Comparison of ENCODE assay signal across 8 mouse cellular contexts in the genomic region with DNA sequence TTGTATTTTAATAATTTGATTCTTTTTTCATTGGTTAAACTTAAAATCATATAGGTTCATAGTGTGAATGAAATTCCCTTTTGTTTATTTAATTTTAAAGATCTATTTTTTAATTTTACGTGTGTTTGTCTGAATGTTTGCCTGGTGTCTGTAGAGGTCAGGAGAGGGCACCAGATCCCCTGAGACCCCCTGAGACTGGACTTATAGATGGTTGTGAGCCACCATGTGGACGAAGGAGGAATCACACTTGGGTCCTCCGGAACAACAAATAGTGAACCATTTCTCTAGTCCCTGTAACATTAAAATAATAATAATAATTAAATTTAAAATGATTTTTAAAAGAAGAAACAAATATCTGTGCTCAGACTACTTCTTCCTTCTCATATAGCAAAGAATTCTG. TPM values are rescaled to one million over a fixed set of nuclear protein-coding genes. Genes with fewer than 3 reads are reported as not detected.
A peak's percentile ranks its signal among the peaks of the same experiment; 100 is the strongest.
DNase-seq lines count a peak whose midpoint lies in the region; ATAC-seq and TF ChIP-seq lines count a peak whose summit lies in the region.

No protein-coding gene starts in this region.

- no peaks in the 10 kb centered on the region for H3K36me3 ChIP-seq in CH12.LX (replicated peaks in 1 of 2; ENCODE audit: control insufficient read depth in 1 of 2, insufficient read depth in 1 of 2, low read length in 1 of 2)
- no peaks in the 10 kb centered on the region for H3K36me3 ChIP-seq in limb, embryonic 14.5 days (ENCODE audit: control insufficient read depth, insufficient read depth, low read length)

- H3K4me2 ChIP-seq in CH12.LX (ENCODE audit: insufficient read depth, low read depth, poor library complexity, severe bottlenecking): no peak overlapping the region
- no peak overlapping the region for H3K4me2 ChIP-seq in limb, embryonic 14.5 days (replicated peaks; ENCODE audit: low read depth, low read length, severe bottlenecking)

- peak; percentile 54 for DNase-seq in layer of hippocampus, adult 11-12 months (ENCODE audit: low spot score)
- no peak for DNase-seq in layer of hippocampus, postnatal 36 days
- DNase-seq in CH12.LX (ENCODE audit: extremely low read depth): peak; percentile 75
- DNase-seq in ZHBTc4 (ENCODE audit: low read depth, low spot score): peak; percentile 80
- DNase-seq in gastrocnemius, adult 2 months: peak; percentile 50
- peak; percentile 80 for DNase-seq in limb, embryonic 14.5 days (ENCODE audit: low spot score)
- peak; percentile 64 for DNase-seq in right cerebral cortex, postnatal 4 days
- no peak for DNase-seq in urinary bladder, postnatal 4 days (ENCODE audit: low spot score in 2 of 2)

- WGBS in limb, embryonic 14.5 days: 27% methylated on average over 3 of the region's 3 CpGs

- H3K4me3 ChIP-seq in CH12.LX (replicated peaks in 1 of 3; ENCODE audit: low read depth in 2 of 3, low read length in 2 of 3, poor library complexity in 1 of 3): no peak overlapping the region
- H3K4me3 ChIP-seq in gastrocnemius, adult 2 months: no peak overlapping the region
- H3K4me3 ChIP-seq in limb, embryonic 14.5 days (replicated peaks; ENCODE audit: low read length): no peak overlapping the region

- ATAC-seq in limb, embryonic 14.5 days (ENCODE audit: low FRiP score, low read depth): no peak; the same call in 1 of the 2 replicates

- H3K27ac ChIP-seq in CH12.LX (ENCODE audit: insufficient read depth, low read depth): no peak overlapping the region
- H3K27ac ChIP-seq in gastrocnemius, adult 2 months: no peak overlapping the region
- no peak overlapping the region for H3K27ac ChIP-seq in limb, embryonic 14.5 days (replicated peaks; ENCODE audit: low read depth, low read length)

- in situ Hi-C loops in CH12.LX (cut with MboI; ENCODE audit: low pct_ligation_motif_present, low pct_unique_long_range_greater_than_20kb, low sequenced_read_pairs): loop anchor here (10.0 to 25.0 kb wide), 2 partner anchors 250 to 453 kb away; partner anchors contain the start of gene Postn

- no peaks in the 10 kb centered on the region for H3K79me2 ChIP-seq in CH12.LX (replicated peaks; ENCODE audit: control insufficient read depth, extremely low read depth, insufficient read depth, poor library complexity, severe bottlenecking)

- TF ChIP-seq EP300 in CH12.LX (IDR thresholded peaks at IDR 0.05; ENCODE audit: low read length): no peak

- dilution Hi-C loops in CH12.LX (cut with MboI; ENCODE audit: extremely low pct_ligation_motif_present, extremely low pct_unique_long_range_greater_than_20kb, low sequenced_read_pairs): no loop called here

- H3K4me1 ChIP-seq in CH12.LX (ENCODE audit: control insufficient read depth in 1 of 2, insufficient read depth in 2 of 2): no peaks in the 10 kb centered on the region
- no peaks in the 10 kb centered on the region for H3K4me1 ChIP-seq in limb, embryonic 14.5 days (ENCODE audit: control insufficient read depth, insufficient read depth, low read length)

- TF ChIP-seq POLR2A in CH12.LX (IDR thresholded peaks at IDR 0.05; ENCODE audit: low read depth, low read length): no peak
- TF ChIP-seq POLR2A in limb, embryonic 14.5 days (IDR thresholded peaks at IDR 0.05; ENCODE audit: borderline replicate concordance, extremely low read depth, insufficient read depth, insufficient read length): no peak

- H3K27me3 ChIP-seq in CH12.LX (replicated peaks): no peaks in the 10 kb centered on the region
- H3K27me3 ChIP-seq in limb, embryonic 14.5 days (ENCODE audit: control insufficient read depth, insufficient read depth, low read length): no peaks in the 10 kb centered on the region

- H3K9me3 ChIP-seq in CH12.LX (replicated peaks; ENCODE audit: low read length): no peaks in the 10 kb centered on the region
- no peaks in the 10 kb centered on the region for H3K9me3 ChIP-seq in limb, embryonic 14.5 days (ENCODE audit: control insufficient read depth, low read length)

- peak; percentile 44 to 100 for TF ChIP-seq CTCF in CH12.LX (conservative IDR thresholded peaks at IDR 0.05 in 1 of 2, IDR thresholded peaks at IDR 0.05 in 1 of 2; ENCODE audit: low read depth in 2 of 2, low read length in 2 of 2)
- TF ChIP-seq CTCF in gastrocnemius, adult 2 months (IDR thresholded peaks at IDR 0.05): peak; percentile 70

- no peak overlapping the region for H3K9ac ChIP-seq in CH12.LX (ENCODE audit: insufficient read depth, low read depth)
- no peak overlapping the region for H3K9ac ChIP-seq in limb, embryonic 14.5 days (ENCODE audit: low read depth, low read length, severe bottlenecking)

- intact Hi-C loops in gastrocnemius, adult 2 months (cut with DNase I): no loop called here

- peak; percentile 64 for TF ChIP-seq RAD21 in CH12.LX (IDR thresholded peaks at IDR 0.05; ENCODE audit: low read depth, low read length)

TF ChIP-seq in CH12.LX, 34 proteins besides CTCF, POLR2A, EP300 and RAD21:
- TF ChIP-seq BHLHE40 (IDR thresholded peaks at IDR 0.05; ENCODE audit: low read depth, low read length) (no peak), MAX (IDR thresholded peaks at IDR 0.05; ENCODE audit: low read length) (no peak), KAT2A (IDR thresholded peaks at IDR 0.05; ENCODE audit: insufficient replicate concordance, low read length) (no peak), USF1 (IDR thresholded peaks at IDR 0.05; ENCODE audit: low read depth, low read length) (no peak), RCOR1 (conservative IDR thresholded peaks at IDR 0.05; ENCODE audit: low read depth, low read length) (no peak), ZMIZ1 (IDR thresholded peaks at IDR 0.05; ENCODE audit: low read depth, low read length) (no peak), ZC3H11A (IDR thresholded peaks at IDR 0.05; ENCODE audit: low read depth, low read length) (peak; percentile 17; the same call in 1 of the 2 replicates), USF2 (conservative IDR thresholded peaks at IDR 0.05; ENCODE audit: low read depth, low read length) (no peak), JUN (IDR thresholded peaks at IDR 0.05; ENCODE audit: insufficient read depth, low read depth, low read length) (no peak), IRF4 (IDR thresholded peaks at IDR 0.05; ENCODE audit: low read depth, low read length) (no peak), MEF2A (IDR thresholded peaks at IDR 0.05; ENCODE audit: borderline replicate concordance, low read depth, low read length) (no peak), PAX5 (IDR thresholded peaks at IDR 0.05; ENCODE audit: low read length) (no peak), ZNF384 (IDR thresholded peaks at IDR 0.05; ENCODE audit: low read depth, low read length) (no peak), MYC (IDR thresholded peaks at IDR 0.05; ENCODE audit: low read depth, low read length) (no peak), TCF12 (IDR thresholded peaks at IDR 0.05; ENCODE audit: low read depth, low read length) (no peak), ETS1 (conservative IDR thresholded peaks at IDR 0.05; ENCODE audit: low read depth, low read length) (no peak), SMC3 (IDR thresholded peaks at IDR 0.05; ENCODE audit: low read depth, low read length) (peak; percentile 92), MAFK (IDR thresholded peaks at IDR 0.05; ENCODE audit: insufficient replicate concordance, low read length) (no peak), JUND (conservative IDR thresholded peaks at IDR 0.05; ENCODE audit: low read depth, low read length) (no peak; the same call in 1 of the 2 replicates), SIN3A (IDR thresholded peaks at IDR 0.05; ENCODE audit: low read length) (no peak), UBTF (IDR thresholded peaks at IDR 0.05; ENCODE audit: low read depth, low read length) (no peak), E2F4 (IDR thresholded peaks at IDR 0.05; ENCODE audit: insufficient replicate concordance, low read depth, low read length) (no peak), ELF1 (IDR thresholded peaks at IDR 0.05; ENCODE audit: low read depth, low read length) (0 out of 2 replicates have a peak, but pooled peaks have one; percentile 26), GABPA (IDR thresholded peaks at IDR 0.05; ENCODE audit: insufficient replicate concordance, low read depth, low read length) (no peak), CHD2 (IDR thresholded peaks at IDR 0.05; ENCODE audit: low read length) (no peak), HCFC1 (IDR thresholded peaks at IDR 0.05; ENCODE audit: low read depth, low read length) (no peak), MAZ (IDR thresholded peaks at IDR 0.05; ENCODE audit: low read depth, low read length) (no peak), NRF1 (IDR thresholded peaks at IDR 0.05; ENCODE audit: low read depth, low read length) (no peak), MXI1 (IDR thresholded peaks at IDR 0.05; ENCODE audit: low read depth, low read length) (no peak), CHD1 (IDR thresholded peaks at IDR 0.05; ENCODE audit: low read depth, low read length) (no peak), ZKSCAN1 (IDR thresholded peaks at IDR 0.05; ENCODE audit: borderline replicate concordance, low read depth, low read length) (no peak), TBP (conservative IDR thresholded peaks at IDR 0.05; ENCODE audit: low read depth, low read length) (0 out of 2 replicates have a peak, but pooled peaks have one; percentile 33), NELFE (IDR thresholded peaks at IDR 0.05; ENCODE audit: low read depth, low read length) (peak; percentile 70; the same call in 1 of the 2 replicates), POLR2AphosphoS2 (IDR thresholded peaks at IDR 0.05; ENCODE audit: low read depth, low read length) (no peak)
TF ChIP-seq in CH12.LX: peak in this region for 5.

RNA-seq across cellular contexts. Expression of gene Rfxap, which starts 7.7 kb away (rescaled TPM):
- 10 to 100 TPM; 50.0 to 53.1 TPM for total RNA-seq in layer of hippocampus, postnatal 36 days (2021)
- total RNA-seq in CH12.LX (2012; rRNA removed): 27.9 and 29.0 TPM in 2 replicates
- total RNA-seq in CH12.LX (2014; rRNA removed): 32.6 and 38.8 TPM in 2 replicates
- polyA plus RNA-seq in CH12.LX (2012; ENCODE audit: insufficient read length, low read depth): 25.8 and 35.0 TPM in 2 replicates
- 10 to 100 TPM; 26.4 to 30.7 TPM for total RNA-seq in gastrocnemius, adult 2 months (2021)
- 32.3 and 43.1 TPM in 2 replicates for polyA plus RNA-seq in limb, embryonic 14.5 days (2012; rRNA removed)
- polyA plus RNA-seq in limb, embryonic 14.5 days (2014; fragmentation: Nextera tagmentation; extraction: Ambion mirVana): 48.7 and 54.9 TPM in 2 replicates

RNA-seq across cellular contexts. Expression of gene Smad9, which starts 59.9 kb away (rescaled TPM):
- 1 to 10 TPM; 5.9 to 7.0 TPM for total RNA-seq in layer of hippocampus, postnatal 36 days (2021)
- 0.08 and 0.13 TPM in 2 replicates for total RNA-seq in CH12.LX (2012; rRNA removed)
- 0.20 and 0.22 TPM in 2 replicates for total RNA-seq in CH12.LX (2014; rRNA removed)
- polyA plus RNA-seq in CH12.LX (2012; ENCODE audit: insufficient read length, low read depth): 0.23 TPM in 2 replicates
- total RNA-seq in gastrocnemius, adult 2 months (2021): under 1 TPM; 0.20 to 0.26 TPM
- 3.6 and 5.0 TPM in 2 replicates for polyA plus RNA-seq in limb, embryonic 14.5 days (2012; rRNA removed)
- 1.2 and 1.7 TPM in 2 replicates for polyA plus RNA-seq in limb, embryonic 14.5 days (2014; fragmentation: Nextera tagmentation; extraction: Ambion mirVana)

Comparison
In these comparisons a context has a peak if more than half of its experiments do, and no peak if none do; other contexts are left out.
1. DNase-seq: peak in layer of hippocampus, adult 11-12 months (single experiment), CH12.LX (single experiment), ZHBTc4 (single experiment), gastrocnemius, adult 2 months (single experiment), limb, embryonic 14.5 days (single experiment) and right cerebral cortex, postnatal 4 days (single experiment); none in layer of hippocampus, postnatal 36 days (0 of 2) and urinary bladder, postnatal 4 days (0 of 2).
2. RNA of gene Smad9, which starts 59.9 kb away (total RNA-seq): 5.9 to 7.0 TPM in layer of hippocampus, postnatal 36 days; 0.20 to 0.26 TPM in gastrocnemius, adult 2 months and 0.08 to 0.22 TPM in CH12.LX; every median in the first group is over 4 times any median in the second.